Mouse (Mus musculus) layer of hippocampus, postnatal 25 days (tissue): ENCODE measurements at regions not wholly inside any gene's neighbourhood (a gene's known extent, or its start where the extent isn't known, plus 50 kb on each side); places are given as distances from the start of the nearest gene placed in this dataset.

Experiments
- DNase-seq, 2 experiments: peaks; one replicate each; pipeline ENCODE4 v3.0.0; 2022; ENCODE audit warnings: mixed read lengths in 2 of 2, low spot score in 1 of 2; ENCODE audit errors: extremely low spot score in 1 of 2

- no peak for DNase-seq
These were observed 242.8 kb downstream of the 1700064H15Rik start for GRCm38 (mm10) chr3:19385675-19386074.

GRCm38 (mm10) chr3:19368998-19369397 is 259.5 kb downstream of the 1700064H15Rik start:
- no peak for DNase-seq

GRCm38 (mm10) chr3:19367761-19368160 is 260.7 kb downstream of the 1700064H15Rik start:
- no peak for DNase-seq
